Mouse (Mus musculus): ENCODE data around the gene Slc22a23. TPM values are rescaled to one million over a fixed set of nuclear protein-coding genes. Genes with fewer than 3 reads are reported as not detected.

Gene Slc22a23
- polyA plus RNA-seq, 1 experiment from 2014 or later: 6.8 TPM

DNA sequence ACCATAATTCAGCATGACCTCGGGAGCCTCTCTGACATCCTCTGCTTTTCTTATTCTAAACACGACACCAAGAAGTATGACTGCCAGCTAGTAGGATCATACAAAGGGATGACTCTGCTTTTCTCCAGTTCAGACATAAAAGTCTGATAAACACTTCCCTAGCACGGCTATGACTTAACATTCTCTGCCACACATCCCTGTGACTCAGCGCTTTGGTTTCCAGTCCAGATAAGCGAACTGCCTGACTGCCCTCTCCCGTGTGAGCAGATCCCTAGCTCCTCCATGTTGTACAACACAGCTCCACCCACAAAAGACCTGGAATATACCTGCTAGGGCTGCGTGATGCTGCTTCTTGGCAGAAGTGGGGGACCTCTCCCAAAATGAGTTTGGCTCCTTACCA, 12.2 kb downstream of the Slc22a23 start:
- no peak for DNase-seq (ENCODE audit: extremely low spot score, low spot score)
- no peaks in the 10 kb centered on the region for H3K27me3 ChIP-seq (ENCODE audit: poor library complexity, severe bottlenecking)
- 68% methylated on average over 7 of the region's 7 CpGs for WGBS
- H3K9me3 ChIP-seq: no peaks in the 10 kb centered on the region
- peaks cover 18% of the 10 kb centered on the region for H3K4me1 ChIP-seq
- peaks cover 38% of the 10 kb centered on the region; the same call in 1 of the 2 replicates for H3K36me3 ChIP-seq (replicated peaks)
- no peak overlapping the region for H3K4me3 ChIP-seq
- peak overlapping the region; percentile 20; the same call in 1 of the 2 replicates for H3K27ac ChIP-seq

- H3K9me3 ChIP-seq: no peaks in the 10 kb centered on the region
- 0 out of 2 replicates have a peak overlapping the region, but pooled peaks have one; percentile 20 for H3K27ac ChIP-seq
- no peak for DNase-seq (ENCODE audit: extremely low spot score, low spot score)
- 93% methylated on average over 7 of the region's 7 CpGs for WGBS
- peaks cover 18% of the 10 kb centered on the region for H3K4me1 ChIP-seq
- no peaks in the 10 kb centered on the region for H3K27me3 ChIP-seq (ENCODE audit: poor library complexity, severe bottlenecking)
- no peak overlapping the region for H3K4me3 ChIP-seq
- H3K36me3 ChIP-seq (replicated peaks): peaks cover 39% of the 10 kb centered on the region; the same call in 1 of the 2 replicates
These were observed 13.4 kb downstream of the Slc22a23 start for GRCm38 (mm10) chr13:34331399-34332186.

DNA sequence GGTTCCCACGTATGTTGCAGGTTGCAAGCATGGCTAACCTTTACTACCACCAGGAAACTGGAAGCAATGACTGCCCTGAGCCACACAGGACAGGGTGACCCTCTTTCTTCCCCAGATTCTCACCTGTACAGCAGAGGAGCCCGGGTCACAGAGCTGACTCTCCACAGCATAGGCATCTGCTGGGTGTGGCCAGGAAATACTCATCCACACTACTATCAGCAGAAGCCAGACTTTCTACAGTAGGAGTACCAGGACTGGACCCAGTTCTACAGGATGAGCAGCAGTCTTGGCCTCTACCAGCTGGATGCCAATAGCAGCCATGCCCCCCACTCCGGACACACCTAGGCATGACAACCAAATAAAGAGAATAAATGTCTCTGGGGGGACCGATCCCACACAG, 15.4 kb downstream of the Slc22a23 start:
- DNase-seq (ENCODE audit: extremely low spot score, low spot score): no peak
- 93% methylated on average over 4 of the region's 4 CpGs for WGBS
- no peak overlapping the region for H3K4me3 ChIP-seq
- H3K27me3 ChIP-seq (ENCODE audit: poor library complexity, severe bottlenecking): no peaks in the 10 kb centered on the region
- H3K9me3 ChIP-seq: no peaks in the 10 kb centered on the region
- H3K4me1 ChIP-seq: peaks cover 13% of the 10 kb centered on the region; the same call in 1 of the 2 replicates
- H3K27ac ChIP-seq: no peak overlapping the region
- peaks cover 25% of the 10 kb centered on the region; the same call in 1 of the 2 replicates for H3K36me3 ChIP-seq (replicated peaks)

DNA sequence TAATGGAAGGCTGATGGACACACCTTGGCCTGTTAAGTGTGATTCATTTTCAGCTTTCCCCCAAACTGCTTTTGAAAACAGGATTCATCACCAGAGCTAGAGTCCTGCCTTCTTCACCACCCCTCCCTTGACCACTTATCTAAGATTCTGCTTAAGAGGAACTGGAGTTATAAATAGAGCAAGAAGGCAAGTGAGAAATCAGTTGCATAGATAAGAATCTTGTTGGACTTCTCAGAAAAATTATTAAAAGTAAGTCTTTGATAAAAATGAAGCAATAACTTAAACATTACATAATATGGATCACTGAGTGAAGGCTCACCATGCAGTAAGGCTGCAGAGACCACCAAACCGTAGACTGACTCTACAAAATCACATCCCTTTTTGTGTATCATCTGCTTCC, 18.0 kb downstream of the Slc22a23 start:
- no peak overlapping the region for H3K27ac ChIP-seq
- no peaks in the 10 kb centered on the region for H3K9me3 ChIP-seq
- peaks cover 15% of the 10 kb centered on the region; the same call in 1 of the 2 replicates for H3K36me3 ChIP-seq (replicated peaks)
- peaks cover 16% of the 10 kb centered on the region for H3K4me1 ChIP-seq
- no peak overlapping the region for H3K4me3 ChIP-seq
- 94% methylated on average over 1 of the region's 1 CpGs for WGBS
- no peak for DNase-seq (ENCODE audit: extremely low spot score, low spot score)
- H3K27me3 ChIP-seq (ENCODE audit: poor library complexity, severe bottlenecking): no peaks in the 10 kb centered on the region

- no peak for DNase-seq (ENCODE audit: extremely low spot score, low spot score)
- Histone ChIP-seq H3K4me1 (peaks cover 7% of the 10 kb centered on the region), H3K4me3 (no peak overlapping the region), H3K27ac (no peak overlapping the region), H3K36me3 (replicated peaks) (peaks cover 6% of the 10 kb centered on the region), H3K9me3 (no peaks in the 10 kb centered on the region), H3K27me3 (ENCODE audit: poor library complexity, severe bottlenecking) (no peaks in the 10 kb centered on the region)
- 84% methylated on average over 2 of the region's 2 CpGs for WGBS
These were observed 21.6 kb downstream of the Slc22a23 start for GRCm38 (mm10) chr13:34323361-34323760.

DNA sequence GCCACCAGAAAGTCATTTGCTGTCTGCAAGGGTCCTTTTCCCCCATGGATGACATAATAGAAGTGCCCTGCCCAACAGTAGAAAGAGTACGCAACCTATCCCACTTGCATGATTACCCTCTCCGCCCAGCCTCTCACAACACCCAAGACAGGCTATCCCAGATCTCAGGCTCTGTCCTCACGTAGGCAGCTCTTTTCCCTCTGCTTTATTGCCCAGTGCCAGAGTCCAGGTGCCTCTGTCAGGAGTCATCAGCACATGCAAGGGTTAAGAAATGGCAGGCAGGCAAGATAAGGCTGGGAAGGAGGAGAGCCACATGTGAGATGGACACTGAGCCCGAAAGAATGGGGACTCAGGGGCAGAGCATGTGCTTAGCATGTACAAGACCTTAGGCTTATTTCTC, 24.5 kb downstream of the Slc22a23 start:
- Histone ChIP-seq H3K4me3 (no peak overlapping the region), H3K27ac (no peak overlapping the region), H3K4me1 (peaks cover 7% of the 10 kb centered on the region), H3K27me3 (ENCODE audit: poor library complexity, severe bottlenecking) (no peaks in the 10 kb centered on the region), H3K36me3 (replicated peaks) (peaks cover 20% of the 10 kb centered on the region), H3K9me3 (no peaks in the 10 kb centered on the region)
- 97% methylated on average over 4 of the region's 4 CpGs for WGBS
- DNase-seq (ENCODE audit: extremely low spot score, low spot score): no peak

- H3K4me3 ChIP-seq: no peak overlapping the region
- H3K36me3 ChIP-seq (replicated peaks): peaks cover 20% of the 10 kb centered on the region
- DNase-seq (ENCODE audit: extremely low spot score, low spot score): no peak
- H3K27me3 ChIP-seq (ENCODE audit: poor library complexity, severe bottlenecking): no peaks in the 10 kb centered on the region
- peaks cover 10% of the 10 kb centered on the region; the same call in 1 of the 2 replicates for H3K4me1 ChIP-seq
- whole genome bisulfite sequencing: 92% methylated on average over 4 of the region's 4 CpGs
- no peaks in the 10 kb centered on the region for H3K9me3 ChIP-seq
- H3K27ac ChIP-seq: no peak overlapping the region
These were observed 27.9 kb downstream of the Slc22a23 start for GRCm38 (mm10) chr13:34317051-34317450.

- Histone ChIP-seq H3K9me3 (no peaks in the 10 kb centered on the region), H3K4me1 (peaks cover 12% of the 10 kb centered on the region), H3K27ac (no peak overlapping the region), H3K4me3 (no peak overlapping the region), H3K36me3 (replicated peaks) (peaks cover 20% of the 10 kb centered on the region), H3K27me3 (ENCODE audit: poor library complexity, severe bottlenecking) (no peaks in the 10 kb centered on the region)
- WGBS: 88% methylated on average over 6 of the region's 6 CpGs
- DNase-seq (ENCODE audit: extremely low spot score, low spot score): no peak
These were observed 28.5 kb downstream of the Slc22a23 start for GRCm38 (mm10) chr13:34316511-34316910.

DNA sequence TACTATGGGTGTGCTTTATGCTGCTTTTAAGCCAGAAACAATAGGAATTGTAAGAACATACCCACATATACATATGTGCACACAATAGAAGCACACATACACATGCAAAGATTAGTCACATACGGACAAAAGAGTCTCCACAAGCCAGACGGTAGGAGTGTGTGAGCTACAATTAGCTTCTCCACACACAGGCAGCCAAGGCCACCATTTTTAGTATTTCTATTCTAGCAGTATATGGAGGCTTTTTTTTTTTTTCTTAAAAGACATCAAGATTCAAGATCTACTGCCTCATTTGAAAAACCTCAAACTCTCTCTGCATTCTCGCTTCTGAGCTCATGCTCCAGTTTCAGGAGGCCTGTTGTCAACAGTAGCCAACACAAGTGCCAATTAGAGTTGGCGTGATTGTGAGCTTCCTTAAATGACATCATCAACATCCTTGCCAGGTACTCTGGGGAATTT, 31.9 kb downstream of the Slc22a23 start:
- no peaks in the 10 kb centered on the region for H3K9me3 ChIP-seq
- H3K36me3 ChIP-seq (replicated peaks): peaks cover 14% of the 10 kb centered on the region
- H3K4me3 ChIP-seq: no peak overlapping the region
- H3K27me3 ChIP-seq (ENCODE audit: poor library complexity, severe bottlenecking): no peaks in the 10 kb centered on the region
- no peak overlapping the region; the same call in 1 of the 2 replicates for H3K27ac ChIP-seq
- 71% methylated on average over 4 of the region's 4 CpGs for WGBS
- H3K4me1 ChIP-seq: peaks cover 22% of the 10 kb centered on the region
- DNase-seq (ENCODE audit: extremely low spot score, low spot score): no peak

GRCm38 (mm10) chr13:34312346-34313002, 32.5 kb downstream of the Slc22a23 start:
- WGBS: 90% methylated on average over 2 of the region's 2 CpGs
- no peak for DNase-seq (ENCODE audit: extremely low spot score, low spot score)
- Histone ChIP-seq H3K4me1 (peaks cover 27% of the 10 kb centered on the region), H3K4me3 (no peak overlapping the region), H3K27ac (0 out of 2 replicates have a peak overlapping the region, but pooled peaks have one; percentile 30), H3K27me3 (ENCODE audit: poor library complexity, severe bottlenecking) (no peaks in the 10 kb centered on the region), H3K9me3 (no peaks in the 10 kb centered on the region), H3K36me3 (replicated peaks) (peaks cover 9% of the 10 kb centered on the region)

DNA sequence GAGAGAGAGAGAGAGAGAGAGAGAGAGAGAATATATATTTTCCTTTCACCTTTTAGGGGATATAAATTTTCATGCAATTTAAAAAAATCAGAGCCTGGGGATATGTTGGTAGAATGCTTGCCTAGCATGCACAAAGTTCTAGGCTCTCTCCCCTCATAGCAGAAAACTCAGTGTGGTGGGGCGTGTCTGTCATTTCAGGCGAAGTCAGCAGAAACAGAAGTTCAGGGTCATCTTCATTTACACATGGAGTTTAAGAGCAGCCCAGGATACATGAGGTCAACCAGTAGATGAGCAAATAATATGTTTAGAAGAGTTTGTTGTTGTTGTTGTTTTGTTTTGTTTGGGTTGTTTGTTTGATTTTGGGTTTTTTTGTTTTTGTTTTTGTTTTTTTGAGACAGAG, 33.4 kb downstream of the Slc22a23 start:
- Histone ChIP-seq H3K4me1 (peaks cover 31% of the 10 kb centered on the region), H3K4me3 (no peak overlapping the region), H3K36me3 (replicated peaks) (peaks cover 1% of the 10 kb centered on the region; the same call in 1 of the 2 replicates), H3K9me3 (no peaks in the 10 kb centered on the region), H3K27me3 (ENCODE audit: poor library complexity, severe bottlenecking) (no peaks in the 10 kb centered on the region), H3K27ac (no peak overlapping the region)
- 78% methylated on average over 2 of the region's 2 CpGs for WGBS
- no peak for DNase-seq (ENCODE audit: extremely low spot score, low spot score)

- no peak overlapping the region for H3K27ac ChIP-seq
- H3K27me3 ChIP-seq (ENCODE audit: poor library complexity, severe bottlenecking): no peaks in the 10 kb centered on the region
- DNase-seq (ENCODE audit: extremely low spot score, low spot score): no peak
- H3K9me3 ChIP-seq: no peaks in the 10 kb centered on the region
- H3K4me1 ChIP-seq: peaks cover 35% of the 10 kb centered on the region
- H3K36me3 ChIP-seq (replicated peaks): peaks cover 16% of the 10 kb centered on the region
- WGBS: 85% methylated on average over 3 of the region's 3 CpGs
- H3K4me3 ChIP-seq: no peak overlapping the region
These were observed 36.4 kb downstream of the Slc22a23 start for GRCm38 (mm10) chr13:34308604-34308927.

Data from forebrain, embryonic 10.5 days (tissue).